ENCODE assay signal across 17 mouse cellular contexts in the genomic region with DNA sequence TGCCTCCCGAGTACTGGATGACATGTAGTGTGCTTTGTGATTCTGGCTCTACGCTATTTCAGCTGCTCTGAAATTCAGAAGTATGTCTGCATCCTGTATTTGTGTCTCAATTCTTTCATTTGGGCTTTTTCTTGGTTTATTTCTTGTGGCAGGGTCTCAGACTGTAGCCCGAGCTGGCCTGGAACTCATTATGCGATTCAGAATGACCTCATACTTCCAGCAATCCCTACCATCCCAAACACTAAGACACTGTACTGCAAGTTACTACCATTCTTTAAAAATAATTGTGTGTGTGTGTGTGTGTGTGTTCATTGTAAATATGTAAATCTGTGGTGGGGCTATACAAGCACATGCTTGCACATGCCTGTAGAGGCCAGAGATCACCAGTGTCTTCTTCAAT.
"Had no signal": no experiment of that assay in that cellular context is flagged by ENCODE, and none has a peak within 500 bp of the region (broad histone marks: within the 10 kb centered on the region; RNA-seq: fewer than 3 reads in every experiment).

No protein-coding gene starts in this region.

- H3K9me3 ChIP-seq: midbrain, embryonic 10.5 days; midbrain, embryonic 12.5 days; neural tube, embryonic 13.5 days; neural tube, embryonic 15.5 days; stomach, embryonic 15.5 days had no signal

- H3K27me3 ChIP-seq: midbrain, embryonic 12.5 days; neural tube, embryonic 13.5 days; neural tube, embryonic 15.5 days; stomach, embryonic 15.5 days had no signal

- H3K27ac ChIP-seq: midbrain, embryonic 10.5 days; midbrain, embryonic 12.5 days; neural tube, embryonic 13.5 days; neural tube, embryonic 15.5 days; stomach, embryonic 15.5 days; stomach, postnatal 0 days had no signal

- H3K36me3 ChIP-seq: midbrain, embryonic 10.5 days; midbrain, embryonic 12.5 days; neural tube, embryonic 13.5 days; neural tube, embryonic 15.5 days; stomach, embryonic 15.5 days had no signal

- H3K4me3 ChIP-seq: midbrain, embryonic 10.5 days; midbrain, embryonic 12.5 days; myocyte; neural tube, embryonic 13.5 days; neural tube, embryonic 15.5 days; stomach, embryonic 15.5 days had no signal

- H3K4me1 ChIP-seq: stomach, embryonic 15.5 days had no signal

- H3K9ac ChIP-seq: lung, embryonic 14.5 days; midbrain, embryonic 12.5 days; neural tube, embryonic 13.5 days; neural tube, embryonic 15.5 days; stomach, embryonic 15.5 days had no signal

- H3K4me2 ChIP-seq: lung, embryonic 14.5 days; midbrain, embryonic 12.5 days; neural tube, embryonic 13.5 days; neural tube, embryonic 15.5 days; stomach, embryonic 15.5 days had no signal

- DNase-seq: lung, adult 18-20 months; lung, embryonic 14.5 days; lung, postnatal 10 days; lung, postnatal 4 days; midbrain, embryonic 14.5 days; right cerebral cortex, postnatal 14 days; thymus, adult 2 months; thymus, postnatal 25 days; thymus, postnatal 4 days had no signal

- ATAC-seq: midbrain, embryonic 16.5 days had no signal
